Mouse (Mus musculus) spleen, postnatal 0 days (tissue): ENCODE data around the gene Dnah7c. TPM values are rescaled to one million over a fixed set of nuclear protein-coding genes. Genes with fewer than 3 reads are reported as not detected.

Experiments used
- polyA plus RNA-seq: library from polyadenylated mRNA; unstranded; fragments of >200 nt; fragmentation: Nextera tagmentation; extraction: Ambion mirVana; gene quantifications from 2 replicates; pipeline ENCODE4 v1.2.1, GENCODE M21; 2015

Dnah7c gene
- 0.02 TPM in 1 of 2 replicates, not detected in the other for polyA plus RNA-seq

GRCm38 (mm10) chr1:46425137-46425925 is at the start of gene Dnah7c:
Gene Dnah7c, plus strand, starts transcription at chr1:46425592.

